Mouse (Mus musculus) Muller cell, postnatal 12 days (primary cell): ENCODE measurements at regions not wholly inside any gene's neighbourhood (a gene's known extent, or its start where the extent isn't known, plus 50 kb on each side); places are given as distances from the start of the nearest gene placed in this dataset.
A peak's percentile ranks its signal among the peaks of the same experiment; 100 is the strongest.

Experiments
- DNase-seq: peaks from one replicate; pipeline ENCODE4 v3.0.0-alpha.2; 2015; ENCODE audit errors: inconsistent ontology term

DNA sequence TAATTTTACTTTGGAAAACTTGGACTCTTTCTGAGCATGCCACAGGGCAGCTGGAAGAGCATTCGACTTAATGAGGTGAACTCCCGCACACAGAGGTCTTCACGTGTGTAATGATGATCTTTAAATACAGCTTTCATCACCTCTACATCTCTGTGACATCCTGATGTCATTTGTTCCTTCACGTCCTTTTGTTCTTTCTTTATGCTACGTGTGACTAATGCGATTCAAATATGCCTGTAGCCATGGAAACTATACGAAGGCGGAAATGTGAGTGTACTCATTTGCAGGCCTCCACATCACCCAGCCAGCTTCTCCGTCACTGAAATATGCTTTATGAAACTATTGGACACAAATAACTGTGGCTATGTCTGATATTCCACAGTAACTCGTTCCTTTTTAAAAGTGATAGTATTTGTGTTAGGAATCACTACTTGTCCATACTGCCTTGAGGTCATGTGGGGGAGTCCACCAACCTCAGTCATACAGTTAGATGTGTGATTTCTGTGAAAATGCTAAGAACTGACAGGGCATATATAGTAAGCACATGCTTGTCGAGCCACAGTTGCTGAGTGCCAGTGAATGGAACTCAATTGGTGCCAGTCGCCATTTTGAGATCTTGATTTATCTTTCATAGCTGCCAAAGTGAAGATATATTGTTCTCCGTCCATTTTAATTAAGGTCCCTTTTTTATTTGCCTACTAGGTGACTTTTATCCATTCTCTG, 145.9 kb downstream of the Plk2 start:
- DNase-seq = no peak

DNA sequence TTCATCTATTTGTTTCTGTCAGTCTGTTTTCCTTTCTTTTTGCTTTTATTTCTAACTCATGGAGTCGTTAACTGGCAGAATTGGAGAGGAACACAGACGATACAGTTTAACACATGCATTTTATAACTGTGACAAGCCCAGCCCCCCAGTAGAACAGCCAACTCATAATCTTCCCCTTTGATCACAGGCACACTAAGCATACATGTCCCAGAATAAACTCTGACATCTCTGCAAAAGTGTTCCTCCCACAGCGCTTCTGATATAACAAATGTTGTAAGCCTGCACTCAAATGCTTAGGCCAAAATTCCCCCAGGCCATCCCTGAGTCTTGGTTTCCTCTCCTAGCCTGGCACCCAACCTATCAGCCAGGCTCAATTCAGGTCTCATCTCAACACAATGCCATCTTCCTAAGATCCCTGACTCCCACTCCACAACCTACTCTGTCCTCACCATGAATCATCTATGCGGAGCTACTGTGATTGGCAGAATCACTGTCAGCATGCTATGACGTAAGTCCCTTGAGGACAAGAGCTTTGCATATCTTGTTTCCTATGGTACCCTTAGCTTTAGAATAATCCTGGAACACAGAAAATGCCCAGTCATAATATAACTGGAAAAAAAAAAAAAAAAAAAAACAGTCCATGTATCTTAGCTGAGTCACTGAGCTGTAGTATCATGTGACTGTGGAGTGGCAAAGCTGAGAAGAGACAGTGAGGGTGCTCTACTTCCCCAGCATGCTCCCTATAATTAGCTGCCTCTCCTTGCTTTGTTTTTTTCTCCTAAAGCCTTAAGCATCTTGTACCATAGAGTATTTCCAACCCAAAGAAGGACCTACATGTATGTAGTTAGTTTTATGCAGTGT, 146.7 kb downstream of the Plk2 start:
- no peak for DNase-seq

GRCm38 (mm10) chr13:110542303-110543065, 147.6 kb downstream of the Plk2 start:
- DNase-seq = no peak

- peak; percentile 61 for DNase-seq
Measured at GRCm38 (mm10) chr13:110545454-110545853, 150.6 kb downstream of the Plk2 start.

DNA sequence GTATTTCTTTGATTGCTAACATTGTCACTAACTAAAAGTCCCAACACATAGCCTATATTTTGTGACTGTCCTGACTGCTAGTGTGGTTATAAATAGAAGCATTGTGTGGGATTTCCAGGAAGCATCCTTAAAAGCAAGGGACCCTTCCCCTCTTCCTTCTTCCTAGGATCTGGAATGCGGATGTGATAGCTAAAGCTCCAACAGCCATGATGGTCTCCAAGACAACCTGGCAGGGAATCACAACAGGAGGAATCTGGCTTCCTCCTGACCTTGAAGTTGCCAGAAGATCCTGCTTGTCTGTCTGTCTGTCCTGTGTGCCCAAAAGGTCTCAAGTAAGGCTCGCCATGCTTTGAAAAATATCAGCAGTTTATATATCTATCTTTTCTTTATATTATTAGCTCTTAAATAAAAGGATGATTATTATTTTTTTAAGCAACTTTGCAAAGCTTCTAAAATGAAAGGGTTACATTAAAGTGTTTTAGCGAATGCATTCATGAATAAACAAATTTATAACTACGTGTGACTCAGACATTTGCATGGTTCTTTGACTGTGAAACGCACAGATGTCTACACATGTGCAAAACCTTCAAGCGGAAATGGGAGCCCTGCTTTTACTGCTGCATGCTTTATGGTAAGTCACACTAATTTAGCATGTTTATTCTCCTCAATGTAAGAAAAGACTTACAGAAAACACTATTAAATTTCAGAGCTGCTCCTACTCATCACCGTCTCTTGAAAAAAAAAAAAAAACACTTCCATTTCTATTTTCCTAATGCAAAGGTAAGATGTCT, 160.9 kb downstream of the Plk2 start:
- no peak for DNase-seq

- no peak for DNase-seq
Measured at GRCm38 (mm10) chr13:110556355-110557095, 161.7 kb downstream of the Plk2 start.

DNA sequence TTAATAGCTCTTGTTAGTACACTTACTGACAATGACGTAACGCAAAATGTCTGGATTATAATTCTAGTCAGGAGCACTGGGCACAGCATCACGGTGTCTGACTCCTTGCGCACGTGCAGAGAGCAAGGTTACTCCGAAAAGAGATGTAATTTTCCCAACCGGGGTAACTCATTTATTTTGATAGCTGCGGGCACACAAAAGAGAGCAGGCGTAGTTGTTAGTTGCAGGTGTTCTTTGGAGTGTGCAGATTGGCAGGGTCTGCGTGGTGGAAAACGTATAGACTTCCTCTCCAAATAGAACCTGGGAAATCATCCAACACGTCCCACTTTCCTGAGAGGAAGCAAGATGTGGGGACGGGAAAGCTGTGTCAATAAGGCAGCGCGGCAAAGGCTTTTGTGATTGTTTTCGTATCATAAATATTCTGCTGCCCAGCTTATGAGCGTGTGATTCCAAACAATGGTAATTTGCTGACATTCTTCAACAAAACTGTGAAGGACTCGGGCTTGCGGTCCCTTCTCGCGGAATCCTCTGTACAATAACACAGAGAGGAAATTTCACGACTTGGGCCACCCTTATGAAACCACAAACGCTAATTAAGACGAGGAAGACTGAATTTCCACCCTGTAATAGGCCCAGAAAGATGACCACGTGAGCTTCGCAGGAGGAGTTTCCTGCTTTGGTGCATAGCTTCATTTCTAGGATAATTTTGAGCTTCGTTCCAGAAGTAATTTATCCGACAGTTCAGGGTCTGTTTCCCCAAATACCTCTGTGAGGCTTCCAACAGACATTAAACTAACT, 163.3 kb downstream of the Plk2 start:
- peak; percentile 28 for DNase-seq

DNA sequence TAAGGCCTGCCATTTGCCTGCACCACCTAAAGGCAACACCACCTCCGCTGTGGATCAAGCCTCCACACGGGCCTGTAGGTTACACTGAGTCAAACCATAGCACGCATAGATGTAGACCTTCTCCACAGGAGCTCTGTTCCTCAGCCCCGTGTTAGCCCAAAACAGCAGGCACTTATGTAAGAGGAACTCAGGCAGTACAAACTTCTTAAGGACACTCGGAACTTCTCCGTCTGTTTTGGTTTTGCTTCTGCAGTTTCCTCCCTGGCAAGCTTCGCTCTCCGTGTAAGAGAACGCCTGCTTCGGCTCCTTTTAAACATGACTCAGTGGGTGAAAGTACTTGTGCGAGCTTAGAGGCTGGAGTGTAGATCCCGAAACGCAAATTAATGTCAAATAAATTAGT, 165.7 kb downstream of the Plk2 start:
- no peak for DNase-seq

GRCm38 (mm10) chr13:110562499-110562898, 167.7 kb downstream of the Plk2 start:
- no peak for DNase-seq

- no peak for DNase-seq
Measured at GRCm38 (mm10) chr13:110562902-110563301, 168.1 kb downstream of the Plk2 start.

GRCm38 (mm10) chr13:110563967-110564366, 169.1 kb downstream of the Plk2 start:
- DNase-seq = no peak

GRCm38 (mm10) chr13:110568482-110569179, 173.8 kb downstream of the Plk2 start:
- DNase-seq = no peak

DNA sequence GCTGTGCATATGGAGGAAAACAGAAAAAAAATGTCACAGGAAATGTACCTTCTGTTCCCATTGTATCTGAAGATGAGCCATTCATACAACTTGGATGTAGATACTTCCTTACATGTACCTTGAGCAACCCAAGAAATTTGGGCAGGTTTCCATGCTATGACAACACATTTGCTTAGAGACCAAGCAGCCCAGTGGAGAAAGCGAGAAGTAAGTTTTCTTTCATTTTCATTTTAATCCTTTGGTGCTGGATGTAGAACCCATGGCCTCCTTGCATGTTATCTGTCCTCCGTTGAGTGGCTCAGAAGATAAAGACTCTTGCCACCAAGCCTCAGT, 174.3 kb downstream of the Plk2 start:
- DNase-seq = no peak

- DNase-seq = no peak
Measured at GRCm38 (mm10) chr13:110570386-110570785, 175.5 kb downstream of the Plk2 start.

DNA sequence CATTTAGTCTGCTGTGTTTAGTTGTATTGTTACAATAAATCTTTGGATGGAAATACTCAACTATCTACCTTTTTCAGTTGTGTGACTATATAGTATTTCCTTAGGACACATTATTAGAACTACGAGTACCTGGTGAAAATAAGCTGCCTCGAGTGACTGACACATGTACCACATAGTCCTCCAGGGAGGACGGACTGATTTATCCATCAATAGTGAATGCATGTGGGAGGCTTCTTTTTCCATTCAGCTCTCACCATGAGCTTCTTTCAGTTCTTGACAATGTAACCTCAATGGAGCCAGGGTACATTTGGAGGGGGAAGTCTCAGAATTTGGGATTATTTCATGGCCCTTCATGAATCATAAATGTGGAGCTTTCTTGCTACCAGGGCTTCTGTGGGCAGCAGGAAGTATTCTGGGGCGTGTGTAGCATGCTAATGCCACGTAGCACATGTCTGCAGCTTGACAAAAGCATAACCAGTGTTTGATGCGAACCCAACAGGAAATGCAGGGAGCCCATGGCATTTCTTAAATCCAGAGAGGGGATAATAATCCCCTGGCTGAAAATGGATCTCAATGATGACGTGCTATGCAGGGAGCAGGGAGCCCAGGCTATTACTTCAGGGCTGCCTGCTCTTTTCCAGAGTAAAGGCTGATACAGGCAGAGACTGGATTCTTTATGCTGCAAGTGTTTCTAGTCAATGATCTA, 178.7 kb downstream of the Plk2 start:
- no peak for DNase-seq

DNA sequence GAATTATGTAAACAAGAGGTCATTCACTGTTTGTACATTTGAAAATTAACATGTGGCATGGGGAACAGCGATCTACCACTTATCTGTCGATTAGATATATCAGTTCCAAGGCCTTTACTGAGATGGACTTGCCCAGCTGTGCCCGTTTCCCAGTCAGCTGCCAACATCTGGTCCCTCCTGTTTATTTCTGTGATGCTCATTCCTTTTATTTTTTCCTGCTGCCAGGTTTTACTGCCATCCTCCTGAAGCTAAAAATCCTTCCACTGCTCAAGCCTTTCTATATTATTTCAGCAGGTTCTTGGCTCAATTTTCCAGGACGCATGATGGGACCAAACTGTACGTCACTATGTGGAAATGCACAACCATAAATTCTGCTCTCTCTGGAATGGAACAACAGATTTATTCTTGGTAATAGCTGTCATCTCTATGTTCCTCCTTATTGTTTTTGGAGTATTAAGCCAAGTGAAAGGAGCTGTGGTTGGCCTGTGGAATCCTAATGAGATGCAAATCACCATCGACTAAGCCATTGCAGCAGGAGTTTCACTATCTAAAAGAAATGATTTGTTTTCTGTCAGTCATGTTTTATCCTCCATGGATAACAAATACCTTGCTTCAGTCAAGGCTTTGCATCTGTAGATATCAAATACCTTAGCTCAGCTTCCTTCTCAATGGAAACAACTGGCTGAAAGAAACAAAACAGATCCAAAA, 180.1 kb downstream of the Plk2 start:
- DNase-seq = no peak

- DNase-seq = no peak
Measured at GRCm38 (mm10) chr13:110578159-110578558, 183.3 kb downstream of the Plk2 start.

- DNase-seq = no peak
Measured at GRCm38 (mm10) chr13:110580166-110580565, 185.3 kb downstream of the Plk2 start.
